Mouse (Mus musculus): ENCODE data around the gene Pla2g4e.

Pla2g4e gene

GRCm38 (mm10) chr2:120154361-120154894, 90.7 kb downstream of the Pla2g4e start, which contains the start of gene Ehd4:
Ehd4 (minus strand) TSS chr2:120154606.
- peak; percentile 99 for DNase-seq (ENCODE audit: low spot score in 2 of 2)

DNA sequence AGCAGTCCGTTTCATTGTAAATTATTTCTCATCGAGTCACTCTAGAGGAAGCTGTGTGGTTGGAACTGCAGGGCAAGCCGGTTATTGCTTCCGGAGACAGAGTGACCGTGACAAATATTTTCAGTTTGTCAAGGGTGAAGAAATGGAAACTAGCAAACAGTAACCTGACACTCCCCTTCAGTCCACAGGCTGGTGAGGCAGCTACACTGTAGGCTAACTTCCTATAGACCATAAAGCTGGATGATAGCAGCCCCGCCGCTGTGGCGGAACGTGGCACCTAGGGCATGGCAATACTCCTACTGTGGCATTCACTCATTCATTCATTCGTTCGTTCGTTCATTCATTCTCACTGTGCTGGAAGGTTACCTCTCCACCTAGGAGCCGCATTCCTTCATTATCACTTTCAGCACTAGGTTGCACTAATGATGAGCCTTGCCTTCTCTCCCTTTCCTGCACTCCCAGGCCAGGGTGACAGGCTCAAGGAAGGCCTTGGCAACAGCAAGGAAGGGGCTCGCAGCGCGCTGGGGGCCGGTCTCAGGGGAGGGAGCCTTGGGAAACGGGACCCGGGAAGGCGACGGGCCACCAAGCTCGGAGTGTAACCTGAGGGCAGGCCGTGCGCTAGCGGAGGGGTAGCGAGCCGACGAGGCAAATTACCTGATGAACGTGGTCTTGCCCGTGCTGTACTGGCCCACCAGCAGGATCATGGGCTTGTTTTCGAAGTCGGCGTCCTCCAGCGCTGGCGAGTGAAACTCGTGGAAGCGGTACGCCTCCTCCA, 91.4 kb downstream of the Pla2g4e start:
- DNase-seq (ENCODE audit: low spot score in 2 of 2) = no peak

- no peak for DNase-seq (ENCODE audit: low spot score in 2 of 2)
Observed at GRCm38 (mm10) chr2:120150571-120150970, 94.6 kb downstream of the Pla2g4e start.

DNA sequence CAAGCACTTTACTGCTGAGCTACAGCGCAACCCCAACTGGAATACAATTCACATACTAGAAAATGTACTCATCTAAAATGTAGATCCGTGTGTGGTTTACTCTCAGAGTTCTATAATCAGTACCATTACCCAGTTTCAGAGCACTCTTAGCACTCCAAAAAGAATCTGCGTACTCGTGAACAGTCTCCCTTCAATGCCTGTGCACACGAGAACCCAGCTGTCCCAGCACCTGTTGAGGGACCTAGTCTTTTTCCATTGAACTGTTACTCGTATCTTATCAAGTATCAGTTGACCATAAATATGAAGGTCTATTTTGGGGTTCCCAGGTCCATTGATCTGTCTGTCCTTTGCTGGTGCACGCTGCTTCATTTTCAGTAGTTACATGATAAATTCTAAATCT, 95.5 kb downstream of the Pla2g4e start:
- DNase-seq (ENCODE audit: low spot score in 2 of 2) = no peak

- DNase-seq (ENCODE audit: low spot score in 2 of 2) = peak in 1 of 2 experiments; percentile 47
Observed at GRCm38 (mm10) chr2:120147999-120148398, 97.1 kb downstream of the Pla2g4e start.

DNA sequence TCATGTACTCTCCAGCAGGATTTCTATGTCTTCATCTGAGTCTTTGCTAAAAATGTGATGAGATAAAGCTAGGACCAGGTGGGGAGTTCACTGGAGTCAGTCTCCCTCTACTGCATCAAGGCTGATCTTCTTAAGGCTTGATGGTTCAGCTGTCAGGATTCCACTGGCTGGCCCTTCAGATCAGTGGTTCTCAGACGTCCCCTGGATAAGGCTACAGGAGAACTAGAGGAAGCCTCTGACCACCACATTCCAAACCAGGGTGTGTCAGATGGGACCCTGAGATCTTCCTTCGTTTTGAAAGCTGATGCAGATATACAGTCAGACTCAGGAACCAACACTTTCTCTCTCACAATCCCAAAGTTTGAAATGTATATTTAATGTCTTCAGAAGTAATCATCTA, 97.8 kb downstream of the Pla2g4e start:
- no peak for DNase-seq (ENCODE audit: low spot score in 2 of 2)

- no peak for DNase-seq (ENCODE audit: low spot score in 2 of 2)
Observed at GRCm38 (mm10) chr2:120146543-120146942, 98.6 kb downstream of the Pla2g4e start.

GRCm38 (mm10) chr2:120144390-120144789, 100.7 kb downstream of the Pla2g4e start:
- DNase-seq (ENCODE audit: low spot score in 2 of 2) = no peak

DNA sequence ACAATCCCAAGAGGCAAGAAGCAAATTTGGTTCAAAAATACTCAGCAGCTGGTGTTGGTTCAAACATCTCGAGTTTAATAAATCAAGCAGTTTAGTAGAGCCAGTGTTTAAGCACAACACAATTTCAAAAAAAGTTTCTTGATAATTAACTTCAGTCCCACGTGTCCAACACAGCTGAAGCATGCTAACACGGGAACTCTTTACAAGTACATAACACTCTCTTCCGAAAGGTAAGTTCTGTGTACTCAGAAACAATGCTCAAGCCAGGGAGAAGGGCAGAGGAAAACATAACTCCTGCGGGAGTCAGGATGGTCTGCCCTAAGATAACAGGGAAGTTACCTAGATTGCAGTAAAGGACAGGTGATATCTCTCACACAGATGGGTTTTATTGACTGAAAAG, 102.8 kb downstream of the Pla2g4e start:
- DNase-seq (ENCODE audit: low spot score in 2 of 2) = no peak

- no peak for DNase-seq (ENCODE audit: low spot score in 2 of 2)
Observed at GRCm38 (mm10) chr2:120141671-120142070, 103.5 kb downstream of the Pla2g4e start.

- no peak for DNase-seq (ENCODE audit: low spot score in 2 of 2)
Observed at GRCm38 (mm10) chr2:120140326-120140725, 104.8 kb downstream of the Pla2g4e start.

GRCm38 (mm10) chr2:120139091-120139490, 106.0 kb downstream of the Pla2g4e start:
- no peak for DNase-seq (ENCODE audit: low spot score in 2 of 2)

DNA sequence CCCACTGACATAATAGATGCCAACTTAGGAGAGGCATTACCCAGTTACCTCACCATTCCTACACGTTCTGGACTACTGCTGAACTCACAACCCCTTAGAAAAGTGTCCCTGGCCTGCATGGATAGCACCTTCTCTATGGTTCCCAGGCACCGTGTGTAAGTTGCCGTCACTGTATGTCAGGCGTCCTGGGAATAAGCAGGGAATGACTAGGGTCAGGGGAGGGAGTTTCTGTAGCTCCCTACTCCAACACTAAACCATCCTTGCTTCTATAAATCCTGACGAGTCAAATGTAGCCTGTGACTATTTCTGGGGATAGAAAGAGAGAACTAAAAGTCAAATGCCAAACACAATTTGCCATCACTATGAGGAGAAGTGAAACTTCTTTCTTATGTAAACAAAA, 107.9 kb downstream of the Pla2g4e start:
- DNase-seq (ENCODE audit: low spot score in 2 of 2) = no peak

DNA sequence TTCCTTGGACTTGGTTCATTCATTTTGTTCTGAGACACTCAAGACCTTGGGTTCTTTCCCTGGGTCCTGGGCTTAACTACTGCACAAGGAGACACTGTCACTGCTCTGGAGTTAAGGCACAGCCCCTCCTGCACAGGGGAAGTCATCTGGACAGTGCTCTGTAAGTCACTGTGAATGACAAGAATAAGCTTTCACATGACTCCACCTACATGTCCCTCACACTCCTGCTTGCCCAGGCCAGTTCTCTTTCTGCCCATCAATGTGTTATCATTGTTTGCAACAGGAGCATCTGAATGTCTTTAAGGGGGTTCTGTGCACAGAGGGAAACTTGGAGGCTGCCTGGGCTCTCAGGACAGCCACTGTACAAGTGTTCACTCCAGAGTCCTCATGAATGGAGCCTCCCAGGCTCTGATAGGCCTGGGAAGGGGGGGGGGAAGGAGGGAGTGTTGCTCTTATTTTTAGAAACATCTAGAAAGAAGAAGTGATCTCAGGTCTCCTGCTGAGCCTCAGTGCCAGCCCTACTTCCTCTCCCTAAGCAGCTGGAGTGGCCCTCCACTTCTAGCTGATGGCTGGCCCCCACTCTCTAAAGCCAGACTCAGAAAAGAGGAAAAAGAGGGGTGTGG, 110.6 kb downstream of the Pla2g4e start:
- peak; percentile 64 to 69 for DNase-seq (ENCODE audit: low spot score in 2 of 2)

DNA sequence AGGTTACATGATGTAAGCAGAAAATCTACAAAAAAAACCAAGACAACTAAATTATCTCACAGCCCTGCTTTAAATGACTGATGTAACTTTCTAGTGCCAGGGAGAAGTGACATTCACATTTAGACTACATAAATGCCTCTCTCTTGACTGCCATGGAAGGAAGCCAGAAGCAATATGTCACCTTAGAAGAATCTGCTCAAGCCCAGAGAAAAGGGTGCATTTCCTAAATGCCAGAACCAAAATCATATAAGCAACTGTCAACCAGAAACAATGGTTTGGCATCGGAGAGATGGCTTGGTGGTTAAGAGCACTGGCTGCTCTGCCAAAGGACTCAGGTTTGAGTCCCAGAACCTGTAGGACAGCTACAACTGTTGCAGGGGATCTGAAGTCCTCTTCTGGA, 113.3 kb downstream of the Pla2g4e start:
- DNase-seq (ENCODE audit: low spot score in 2 of 2) = no peak

DNA sequence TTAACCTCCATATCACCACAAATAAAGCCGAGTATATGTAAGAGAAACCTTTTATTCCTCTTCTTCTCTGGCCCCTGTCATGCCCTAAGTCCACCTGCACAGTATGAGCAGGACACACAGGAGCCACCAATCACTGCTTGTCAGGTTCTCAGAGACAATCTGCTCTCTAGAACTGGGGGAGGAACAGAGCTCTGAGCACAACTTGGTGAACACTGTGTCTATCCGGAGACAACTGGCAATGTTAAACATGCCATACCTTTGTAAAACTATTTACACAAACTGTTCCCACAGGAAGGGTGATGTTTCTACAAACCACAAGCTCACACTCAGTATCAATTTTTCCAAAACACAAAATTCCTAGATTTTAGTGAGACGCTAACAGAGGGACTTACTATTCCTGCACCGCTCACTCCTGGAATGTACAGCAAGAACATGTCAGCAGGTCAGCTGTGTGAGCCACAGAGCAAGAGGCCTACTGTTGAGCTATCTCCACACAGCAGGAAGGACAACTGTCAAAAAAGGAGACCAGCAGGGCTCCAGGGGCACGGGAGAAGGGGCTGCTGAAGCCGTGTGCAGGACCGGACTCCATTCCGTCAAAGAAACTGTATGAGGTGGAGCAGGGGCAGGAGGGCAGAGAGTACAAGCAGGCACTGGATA, 115.8 kb downstream of the Pla2g4e start:
- no peak for DNase-seq (ENCODE audit: low spot score in 2 of 2)

GRCm38 (mm10) chr2:120128611-120129051, 116.5 kb downstream of the Pla2g4e start:
- peak; percentile 74 to 84 for DNase-seq (ENCODE audit: low spot score in 2 of 2)

- no peak for DNase-seq (ENCODE audit: low spot score in 2 of 2)
Observed at GRCm38 (mm10) chr2:120128011-120128410, 117.1 kb downstream of the Pla2g4e start.

GRCm38 (mm10) chr2:120126901-120127300, 118.2 kb downstream of the Pla2g4e start:
- no peak for DNase-seq (ENCODE audit: low spot score in 2 of 2)

GRCm38 (mm10) chr2:120126408-120126807, 118.7 kb downstream of the Pla2g4e start:
- DNase-seq (ENCODE audit: low spot score in 2 of 2) = peak in 1 of 2 experiments; percentile 66

- DNase-seq (ENCODE audit: low spot score in 2 of 2) = no peak
Observed at GRCm38 (mm10) chr2:120125461-120125860, 119.7 kb downstream of the Pla2g4e start.

GRCm38 (mm10) chr2:120124946-120125345, 120.2 kb downstream of the Pla2g4e start:
- no peak for DNase-seq (ENCODE audit: low spot score in 2 of 2)

Measured in heart, adult 9 months (tissue).